Mouse (Mus musculus): Measurements from ENCODE around the gene 4930432K21Rik.

The 4930432K21Rik gene

GRCm38 (mm10) chr8:84148531-84148850, 666 bp downstream of the 4930432K21Rik start:
- DNase-seq (ENCODE audit: low spot score): no peak

GRCm38 (mm10) chr8:84149181-84149580, 1.4 kb downstream of the 4930432K21Rik start:
- DNase-seq (ENCODE audit: low spot score): no peak

GRCm38 (mm10) chr8:84157620-84158019, 9.8 kb downstream of the 4930432K21Rik start:
- DNase-seq (ENCODE audit: low spot score): no peak

- no peak for DNase-seq (ENCODE audit: low spot score)
Observed at GRCm38 (mm10) chr8:84167696-84168095, 19.9 kb downstream of the 4930432K21Rik start.

GRCm38 (mm10) chr8:84170096-84170495, 22.3 kb downstream of the 4930432K21Rik start:
- no peak for DNase-seq (ENCODE audit: low spot score)

GRCm38 (mm10) chr8:84173861-84174260, 26.0 kb downstream of the 4930432K21Rik start:
- DNase-seq (ENCODE audit: low spot score): no peak

GRCm38 (mm10) chr8:84176560-84176959, 28.7 kb downstream of the 4930432K21Rik start:
- DNase-seq (ENCODE audit: low spot score): no peak

- no peak for DNase-seq (ENCODE audit: low spot score)
Observed at GRCm38 (mm10) chr8:84177405-84177804, 29.6 kb downstream of the 4930432K21Rik start.

GRCm38 (mm10) chr8:84178592-84178991, 30.8 kb downstream of the 4930432K21Rik start:
- no peak for DNase-seq (ENCODE audit: low spot score)

GRCm38 (mm10) chr8:84179946-84180345, 32.1 kb downstream of the 4930432K21Rik start:
- DNase-seq (ENCODE audit: low spot score): no peak

- no peak for DNase-seq (ENCODE audit: low spot score)
Observed at GRCm38 (mm10) chr8:84180530-84181190, 32.8 kb downstream of the 4930432K21Rik start.

GRCm38 (mm10) chr8:84182833-84183232, 35.0 kb downstream of the 4930432K21Rik start:
- DNase-seq (ENCODE audit: low spot score): no peak

GRCm38 (mm10) chr8:84183261-84184084, 35.6 kb downstream of the 4930432K21Rik start:
- no peak for DNase-seq (ENCODE audit: low spot score)

- DNase-seq (ENCODE audit: low spot score): no peak
Observed at GRCm38 (mm10) chr8:84184085-84185043, 36.5 kb downstream of the 4930432K21Rik start.

- no peak for DNase-seq (ENCODE audit: low spot score)
Observed at GRCm38 (mm10) chr8:84185117-84185516, 37.3 kb downstream of the 4930432K21Rik start, which contains the start of gene Nanos3. Nanos3 (minus strand) TSS chr8:84185217.

GRCm38 (mm10) chr8:84186547-84186946, 38.7 kb downstream of the 4930432K21Rik start:
- DNase-seq (ENCODE audit: low spot score): peak; percentile 63

GRCm38 (mm10) chr8:84187065-84187755, 39.4 kb downstream of the 4930432K21Rik start:
- no peak for DNase-seq (ENCODE audit: low spot score)

GRCm38 (mm10) chr8:84188671-84189070, 40.8 kb downstream of the 4930432K21Rik start:
- no peak for DNase-seq (ENCODE audit: low spot score)

GRCm38 (mm10) chr8:84189603-84190002, 41.8 kb downstream of the 4930432K21Rik start:
- no peak for DNase-seq (ENCODE audit: low spot score)

- DNase-seq (ENCODE audit: low spot score): no peak
Observed at GRCm38 (mm10) chr8:84190191-84190867, 42.5 kb downstream of the 4930432K21Rik start.

- DNase-seq (ENCODE audit: low spot score): peak; percentile 66
Observed at GRCm38 (mm10) chr8:84192023-84192422, 44.2 kb downstream of the 4930432K21Rik start.
